Mouse (Mus musculus) G1E (cell line): ENCODE results near the gene Agbl4.

Experiments
- CTCF ChIP-seq: IDR thresholded peaks from 2 replicates; pipeline ENCODE4 v1.5.1; 2012; ENCODE audit warnings: low read depth, low read length, inconsistent platforms, mixed read lengths
- GATA1 ChIP-seq: IDR thresholded peaks from 2 replicates; pipeline ENCODE4 v1.6.1; 2012; ENCODE audit warnings: borderline replicate concordance, low read length, inconsistent platforms, mixed read lengths
- GATA2 ChIP-seq: IDR thresholded peaks from 2 replicates; pipeline ENCODE4 v1.6.1; 2012; ENCODE audit warnings: low read depth, low read length, inconsistent platforms, borderline replicate concordance
- POLR2AphosphoS5 ChIP-seq: IDR thresholded peaks from 2 replicates; pipeline ENCODE4 v1.6.1; 2012; ENCODE audit warnings: low read depth, low read length, inconsistent platforms; ENCODE audit not compliant: insufficient replicate concordance
- TAL1 ChIP-seq: conservative IDR thresholded peaks from 2 replicates; pipeline ENCODE4 v1.6.1; 2012; ENCODE audit warnings: low read depth, low read length, inconsistent platforms, mixed read lengths

DNA sequence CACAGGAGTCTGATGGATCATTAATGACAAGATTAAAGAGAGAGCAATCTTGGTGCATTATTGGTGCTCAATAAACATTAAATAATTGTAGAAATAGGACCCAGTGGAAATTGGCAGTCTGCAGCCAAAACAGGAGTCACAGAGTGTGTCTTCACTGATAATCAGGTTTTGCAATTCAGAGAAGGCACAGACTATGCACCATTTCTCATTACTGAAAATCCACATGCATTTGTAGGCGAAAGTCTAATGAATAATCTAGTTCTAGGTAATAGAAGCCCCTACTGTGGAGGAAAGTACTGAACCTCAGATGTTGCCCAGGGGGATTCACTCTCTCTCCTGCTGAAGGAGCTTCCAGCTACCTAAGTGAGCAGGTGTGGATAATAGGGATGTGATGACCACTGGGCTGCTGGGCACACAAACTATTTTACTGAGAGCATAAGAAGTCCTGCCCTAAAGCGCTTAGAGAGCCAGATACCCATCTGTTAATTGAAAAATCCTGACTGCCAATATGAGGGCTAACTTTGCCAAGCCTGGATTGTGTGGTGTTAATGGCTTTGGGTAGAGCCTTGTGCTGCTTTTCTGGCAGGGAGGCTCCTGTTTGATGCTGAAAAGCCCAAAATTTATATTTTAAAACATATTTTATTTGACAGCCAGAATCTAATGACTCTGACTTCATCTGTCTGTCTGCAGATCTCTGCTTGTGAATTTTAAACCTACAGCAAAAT lies 482.4 kb downstream of the Agbl4 start:
- TF ChIP-seq GATA1 (no peak), CTCF (no peak), TAL1 (no peak), GATA2 (no peak), POLR2AphosphoS5 (no peak)
